Mouse (Mus musculus): ENCODE results near the gene E2f8. TPM values are rescaled to one million over a fixed set of nuclear protein-coding genes. Genes with fewer than 3 reads are reported as not detected.

E2f8 gene
- under 1 TPM in 1 of 2 experiments, not detected in 1; 0.18 TPM for total RNA-seq (2021)
- long read RNA-seq = 0 reads

DNA sequence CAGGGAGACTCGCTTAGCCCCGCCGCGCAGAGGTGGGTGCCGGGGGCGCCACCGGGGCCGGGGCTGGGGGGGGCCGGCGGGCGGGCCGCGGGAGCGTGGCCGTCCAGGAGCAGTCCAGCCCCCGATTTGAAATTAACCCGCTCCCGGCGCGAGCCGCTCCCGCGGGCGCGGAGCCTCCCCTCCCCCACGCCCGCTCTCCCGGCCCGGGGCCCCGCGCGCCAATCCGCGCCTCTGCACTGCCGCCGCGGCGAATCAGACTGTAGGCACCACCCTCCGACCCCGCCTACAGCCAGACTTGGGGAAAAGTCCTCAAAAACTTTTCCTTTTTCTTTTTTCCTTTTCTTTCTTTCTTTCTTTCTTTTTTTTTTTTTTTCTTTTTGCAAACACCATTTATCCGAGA, at the start of gene E2f8:
Gene E2f8 (minus strand): TSS at position 111 of the 400 bp plus-strand sequence.
- DNase-seq (ENCODE audit: low spot score in 2 of 2) = no peak

DNA sequence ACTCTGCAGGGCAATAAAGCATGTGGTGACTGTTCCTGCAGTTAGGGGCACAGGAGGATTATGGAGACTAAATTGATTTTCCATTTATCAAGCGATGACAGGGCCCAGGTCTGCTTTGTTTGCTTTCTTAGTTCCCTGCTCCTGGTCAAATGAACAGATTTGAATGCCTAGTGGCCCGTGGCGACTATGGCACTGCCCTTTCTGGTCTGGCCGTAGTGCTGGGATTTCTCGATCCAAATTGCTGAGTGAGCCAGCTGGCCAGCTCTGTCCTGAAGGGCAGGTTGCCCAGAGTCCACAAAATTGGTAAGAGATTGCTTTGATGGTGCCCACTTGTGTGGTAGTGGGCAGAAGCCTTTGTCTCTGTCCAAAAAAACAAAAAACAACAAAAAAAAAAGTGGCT, 49.0 kb upstream of the E2f8 start:
- DNase-seq (ENCODE audit: low spot score in 2 of 2) = peak; percentile 22 to 38

DNA sequence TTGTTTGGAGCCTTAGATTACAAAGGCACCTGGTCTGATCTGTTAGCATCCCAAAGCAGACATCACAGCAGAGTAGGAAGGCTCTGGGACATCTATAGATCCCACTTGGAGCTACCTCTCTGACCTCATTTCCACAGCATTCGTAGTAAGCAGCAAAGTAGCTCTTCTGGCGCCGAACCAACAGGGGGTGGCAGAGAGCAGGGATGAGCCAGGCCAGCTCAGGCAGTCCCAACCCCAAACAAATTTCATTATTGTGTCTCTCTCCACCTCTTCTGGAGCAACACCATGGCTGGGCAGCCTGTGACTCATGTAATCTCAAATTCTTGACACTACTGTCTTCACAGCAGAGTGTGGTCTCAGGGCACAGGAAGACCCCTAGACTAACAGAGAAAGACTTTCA, 47.0 kb upstream of the E2f8 start:
- peak; percentile 45 to 74 for DNase-seq (ENCODE audit: low spot score in 2 of 2)

DNA sequence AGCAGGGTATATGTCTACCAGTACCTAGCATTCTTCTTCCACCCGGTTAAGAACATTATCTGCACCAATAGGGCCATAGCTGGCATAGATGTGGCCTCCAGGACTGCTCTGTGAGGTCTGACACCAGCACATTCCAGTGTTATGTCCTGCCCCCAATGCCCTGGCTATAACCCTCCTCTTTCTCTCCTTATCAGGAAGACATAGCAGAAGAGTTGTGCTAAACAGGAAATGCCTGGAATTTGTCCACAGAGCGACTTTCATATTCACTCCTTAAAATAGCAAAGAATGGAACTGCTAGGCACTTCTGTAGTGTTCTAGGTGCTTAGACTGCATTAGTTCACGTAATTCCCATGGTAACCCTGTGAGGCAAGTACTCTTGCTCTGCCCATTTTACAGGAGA, 43.8 kb upstream of the E2f8 start:
- DNase-seq (ENCODE audit: low spot score in 2 of 2) = no peak

DNA sequence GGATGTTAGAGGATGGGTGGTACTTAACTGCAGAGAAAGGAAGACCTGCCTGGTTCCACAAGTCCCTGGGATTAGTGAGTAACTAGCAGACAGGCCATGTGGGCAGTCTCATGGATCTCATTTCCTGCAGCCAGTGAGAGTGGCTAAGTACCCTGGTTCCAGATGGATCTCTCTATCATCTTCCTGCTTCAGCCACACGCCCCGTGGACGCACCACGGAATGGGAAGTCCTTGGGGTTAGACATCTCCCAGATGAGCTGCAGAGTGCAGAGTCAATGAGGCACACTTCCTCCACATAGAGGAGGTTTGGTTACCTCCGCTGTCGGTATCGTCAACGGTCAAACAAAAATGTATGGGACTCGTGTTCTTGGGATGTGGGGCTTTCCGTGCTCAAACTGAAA, 42.2 kb upstream of the E2f8 start:
- DNase-seq (ENCODE audit: low spot score in 2 of 2) = no peak

DNA sequence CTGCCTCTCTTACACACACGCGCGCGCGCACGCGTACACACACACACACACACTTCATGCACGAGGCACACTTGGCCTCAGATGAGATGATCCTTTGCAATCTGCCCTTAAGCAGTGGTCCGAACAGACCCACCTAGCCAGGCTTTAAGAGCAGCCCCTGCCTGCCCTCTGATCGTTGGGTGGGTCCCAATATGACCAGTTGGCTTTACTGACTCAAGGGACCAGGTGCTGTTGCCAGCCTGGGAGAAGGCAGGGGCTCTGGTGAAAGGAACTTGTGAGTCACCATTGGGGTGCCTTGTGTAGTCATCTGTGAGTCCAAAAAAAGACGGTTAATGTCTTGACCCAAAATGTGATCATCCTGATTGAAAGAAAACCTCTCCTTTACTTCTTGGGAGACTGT, 37.0 kb upstream of the E2f8 start:
- no peak for DNase-seq (ENCODE audit: low spot score in 2 of 2)

DNA sequence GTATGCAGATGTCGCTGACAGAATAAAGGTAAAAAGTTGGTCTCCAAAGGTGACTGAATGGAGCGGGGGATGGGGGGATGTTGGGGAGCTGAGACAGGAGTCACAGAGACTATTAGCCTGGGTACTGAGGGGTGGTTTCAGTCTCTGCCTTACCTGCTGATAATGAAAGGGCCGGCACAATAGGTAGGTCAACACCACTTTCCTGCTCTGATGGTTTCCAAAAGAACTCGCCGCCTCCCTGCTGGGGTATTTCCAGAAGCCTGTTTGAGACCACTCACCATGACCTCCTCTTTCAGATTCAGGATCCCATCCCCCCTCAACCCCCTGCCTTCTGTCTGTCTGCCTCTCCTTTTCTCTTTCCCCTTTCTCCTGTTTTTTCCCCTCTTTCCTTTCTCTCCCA, 36.6 kb upstream of the E2f8 start:
- DNase-seq (ENCODE audit: low spot score in 2 of 2) = no peak

- DNase-seq (ENCODE audit: low spot score in 2 of 2) = no peak
Observed at GRCm38 (mm10) chr7:48917463-48917862, 36.1 kb upstream of the E2f8 start.

- DNase-seq (ENCODE audit: low spot score in 2 of 2) = peak in 1 of 2 experiments; percentile 7
Observed at GRCm38 (mm10) chr7:48914630-48915506, 33.5 kb upstream of the E2f8 start.

- DNase-seq (ENCODE audit: low spot score in 2 of 2) = no peak
Observed at GRCm38 (mm10) chr7:48911146-48911545, 29.8 kb upstream of the E2f8 start.

DNA sequence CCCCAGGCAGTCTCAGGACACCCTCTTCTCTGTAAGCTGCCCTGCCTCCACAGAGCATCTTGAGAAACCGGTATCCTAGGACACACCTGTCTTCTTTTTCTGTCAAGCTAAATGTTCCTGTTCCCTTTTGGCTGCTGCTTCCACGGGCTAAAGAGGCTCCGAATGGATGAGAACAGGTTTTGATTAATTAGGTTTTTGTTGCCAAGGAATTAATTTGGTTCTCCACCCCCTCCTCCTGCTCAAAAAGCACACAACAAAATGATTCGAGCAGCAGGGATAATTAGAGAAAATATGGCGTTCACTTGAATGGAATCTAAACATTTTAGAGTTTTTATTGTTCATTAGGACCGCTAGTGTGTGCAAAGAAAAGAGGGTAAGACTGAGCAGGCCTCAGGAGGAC, 28.9 kb upstream of the E2f8 start:
- DNase-seq (ENCODE audit: low spot score in 2 of 2) = peak; percentile 21 to 48

GRCm38 (mm10) chr7:48909342-48909671, 27.9 kb upstream of the E2f8 start:
- DNase-seq (ENCODE audit: low spot score in 2 of 2) = no peak

GRCm38 (mm10) chr7:48908521-48909341, 27.3 kb upstream of the E2f8 start, which contains the start of gene Nav2:
Gene Nav2, plus strand, starts transcription at chr7:48908716.
- no peak for DNase-seq (ENCODE audit: low spot score in 2 of 2)

GRCm38 (mm10) chr7:48902454-48902853, 21.1 kb upstream of the E2f8 start:
- no peak for DNase-seq (ENCODE audit: low spot score in 2 of 2)

DNA sequence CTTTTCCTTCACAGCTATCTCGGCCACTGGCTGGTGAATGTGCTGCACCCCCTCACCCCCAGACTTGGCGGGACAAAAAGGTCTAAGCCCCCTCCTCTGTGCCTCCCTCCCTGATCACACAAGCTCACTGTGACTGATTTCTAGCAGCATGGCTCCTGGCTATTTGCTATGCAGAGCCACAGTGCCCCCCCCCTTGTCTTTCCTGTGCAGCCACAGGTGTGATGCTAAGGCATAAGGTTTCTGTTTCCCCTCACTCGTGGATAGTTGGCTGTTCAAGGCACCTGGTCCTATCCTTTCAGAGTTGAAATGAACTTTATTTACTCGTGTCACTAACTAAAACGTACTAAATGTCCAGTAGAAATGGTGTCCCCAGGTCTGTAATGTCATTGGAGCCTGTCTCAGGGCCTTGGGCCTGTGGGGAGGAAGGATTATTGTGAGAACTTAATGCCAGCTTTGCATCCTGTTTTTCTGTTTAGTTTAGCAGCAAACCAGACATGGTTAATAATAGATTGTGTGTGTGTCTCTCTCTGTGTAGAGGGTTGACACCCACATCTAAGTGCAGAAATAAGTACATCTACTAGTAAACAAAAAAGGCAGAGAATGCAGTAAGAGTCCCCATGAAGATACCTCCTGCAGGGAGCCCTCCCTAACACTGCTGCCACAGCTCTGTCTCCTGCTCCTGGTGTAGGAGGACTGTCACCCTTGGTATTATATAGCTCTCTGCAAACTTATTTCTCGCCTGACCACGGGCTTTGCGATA, 19.2 kb upstream of the E2f8 start:
- no peak for DNase-seq (ENCODE audit: low spot score in 2 of 2)

GRCm38 (mm10) chr7:48898416-48898815, 17.0 kb upstream of the E2f8 start:
- DNase-seq (ENCODE audit: low spot score in 2 of 2) = no peak

- DNase-seq (ENCODE audit: low spot score in 2 of 2) = no peak
Observed at GRCm38 (mm10) chr7:48897539-48898163, 16.3 kb upstream of the E2f8 start.

GRCm38 (mm10) chr7:48896051-48896450, 14.7 kb upstream of the E2f8 start:
- DNase-seq (ENCODE audit: low spot score in 2 of 2) = no peak

- no peak for DNase-seq (ENCODE audit: low spot score in 2 of 2)
Observed at GRCm38 (mm10) chr7:48895475-48895874, 14.1 kb upstream of the E2f8 start.

DNA sequence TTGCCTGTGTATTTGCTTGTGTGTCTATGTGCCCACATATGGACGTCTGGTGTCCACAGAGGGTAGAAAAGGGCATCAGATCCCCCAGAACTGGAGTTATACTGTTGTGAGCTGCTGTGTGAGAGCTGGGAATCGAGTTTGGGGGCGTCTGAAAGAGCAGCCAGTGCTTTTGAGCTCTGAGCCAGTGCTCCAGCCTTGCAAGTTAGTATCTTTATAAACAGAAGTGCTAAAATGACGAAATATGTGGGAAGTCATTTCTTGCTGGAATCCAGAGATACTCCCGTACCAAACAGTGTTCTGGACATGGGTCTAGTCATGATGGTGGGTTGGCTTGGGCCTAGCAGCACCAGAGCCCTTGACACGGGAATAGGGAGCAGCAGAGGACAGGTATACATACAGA, 13.4 kb upstream of the E2f8 start:
- DNase-seq (ENCODE audit: low spot score in 2 of 2) = no peak

GRCm38 (mm10) chr7:48894152-48894551, 12.8 kb upstream of the E2f8 start:
- DNase-seq (ENCODE audit: low spot score in 2 of 2) = peak; percentile 29 to 85

All from layer of hippocampus, adult 18-20 months (tissue).